Mouse (Mus musculus): Measurements from ENCODE around the gene Afap1. TPM values are rescaled to one million over a fixed set of nuclear protein-coding genes. Genes with fewer than 3 reads are reported as not detected.

The Afap1 gene
- polyA plus RNA-seq, 1 experiment: 14.1 TPM

DNA sequence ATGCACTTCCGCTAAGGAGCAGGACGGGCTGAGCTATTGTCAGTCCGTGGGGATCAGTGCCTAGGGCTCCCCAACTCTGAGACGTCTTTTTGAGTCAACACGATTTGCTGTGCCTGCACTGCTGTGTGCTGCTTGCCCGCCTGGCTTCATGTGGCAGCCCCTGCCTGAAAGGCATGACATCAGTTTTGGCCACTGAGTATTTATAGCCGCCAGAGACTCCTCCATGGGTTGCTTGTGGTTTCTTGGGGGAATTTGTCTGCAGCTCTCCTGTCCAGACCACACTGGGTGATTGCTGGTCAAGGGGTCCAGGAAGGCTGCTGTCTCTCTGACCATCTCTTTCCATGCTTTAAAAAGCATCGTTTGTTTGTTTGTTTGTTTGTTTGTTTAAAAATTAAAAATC, 12.2 kb downstream of the Afap1 start:
- TF ChIP-seq CTCF (IDR thresholded peaks at IDR 0.05; ENCODE audit: extremely low read depth, insufficient read depth, low read length) (no peak), POLR2A (IDR thresholded peaks at IDR 0.05; ENCODE audit: extremely low read depth, insufficient read depth, low read length) (no peak)
- peaks cover 7% of the 10 kb centered on the region for H3K4me1 ChIP-seq (ENCODE audit: control insufficient read depth, insufficient read depth, low read length)
- no peak overlapping the region for H3K27ac ChIP-seq (ENCODE audit: insufficient read depth, low read length)
- no peak overlapping the region for H3K4me3 ChIP-seq (ENCODE audit: insufficient read depth, low read length)

DNA sequence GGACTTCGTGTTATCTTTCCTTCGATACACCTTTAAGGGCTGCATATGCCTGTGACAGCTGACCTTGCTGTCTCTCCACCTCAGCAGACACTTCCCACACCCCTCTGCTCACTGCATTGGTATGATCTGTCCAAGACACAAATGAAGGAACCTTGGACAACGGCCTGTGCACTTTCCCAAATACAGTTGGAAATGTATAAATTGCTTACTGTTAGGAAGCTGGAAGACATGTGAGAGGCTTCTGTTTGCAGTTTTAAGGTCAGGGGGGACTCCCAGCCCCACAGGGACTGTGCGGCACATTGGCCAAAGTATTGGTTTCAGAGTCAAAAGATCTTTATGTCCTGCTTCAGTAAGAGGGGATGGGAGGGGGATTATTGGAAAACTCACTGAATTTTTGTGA, 14.0 kb downstream of the Afap1 start:
- no peak for TF ChIP-seq CTCF (IDR thresholded peaks at IDR 0.05; ENCODE audit: extremely low read depth, insufficient read depth, low read length)
- TF ChIP-seq POLR2A (IDR thresholded peaks at IDR 0.05; ENCODE audit: extremely low read depth, insufficient read depth, low read length): no peak
- no peak overlapping the region for H3K4me3 ChIP-seq (ENCODE audit: insufficient read depth, low read length)
- peaks cover 7% of the 10 kb centered on the region for H3K4me1 ChIP-seq (ENCODE audit: control insufficient read depth, insufficient read depth, low read length)
- H3K27ac ChIP-seq (ENCODE audit: insufficient read depth, low read length): no peak overlapping the region

DNA sequence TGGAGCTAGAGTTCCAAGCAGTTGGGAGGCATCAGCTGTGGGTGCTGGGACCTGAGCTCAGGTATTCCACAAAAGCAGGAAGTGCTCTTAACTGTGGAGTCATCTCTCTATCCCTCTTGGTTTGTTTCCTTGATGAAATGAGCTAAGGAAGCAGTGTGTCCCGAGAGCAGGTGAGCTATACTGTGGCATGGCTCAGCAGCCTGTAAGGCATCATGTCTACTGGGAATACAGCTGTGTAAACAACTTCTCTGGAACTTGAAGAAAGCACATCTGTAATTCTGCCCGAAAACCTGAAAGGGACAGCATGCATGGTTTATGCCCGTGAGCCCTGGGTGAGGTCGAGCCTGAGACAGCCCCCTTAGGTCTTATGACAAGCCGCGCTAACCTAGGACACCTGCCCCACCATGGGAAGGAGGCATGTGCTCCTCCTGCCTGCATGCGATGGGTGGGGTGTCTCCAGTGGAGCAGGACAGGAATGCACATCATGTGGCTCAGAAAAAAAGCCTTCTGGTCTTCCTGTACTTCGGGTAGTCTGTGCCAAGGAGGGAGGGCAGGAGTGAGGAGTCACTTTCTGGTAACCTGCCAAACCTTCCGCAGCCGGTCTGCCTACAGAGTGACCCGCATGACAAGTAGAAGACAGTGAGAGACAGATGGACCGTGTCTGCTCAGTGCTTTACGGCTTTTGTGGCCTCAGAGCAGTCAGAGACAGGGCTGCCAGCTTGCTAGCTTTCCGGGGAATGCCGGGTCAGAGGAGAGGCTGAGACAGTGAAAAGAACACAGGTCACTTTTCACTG, 14.7 kb downstream of the Afap1 start:
- H3K27ac ChIP-seq (ENCODE audit: insufficient read depth, low read length): no peak overlapping the region
- H3K4me3 ChIP-seq (ENCODE audit: insufficient read depth, low read length): no peak overlapping the region
- no peak for TF ChIP-seq POLR2A (IDR thresholded peaks at IDR 0.05; ENCODE audit: extremely low read depth, insufficient read depth, low read length)
- TF ChIP-seq CTCF (IDR thresholded peaks at IDR 0.05; ENCODE audit: extremely low read depth, insufficient read depth, low read length): no peak
- peaks cover 7% of the 10 kb centered on the region for H3K4me1 ChIP-seq (ENCODE audit: control insufficient read depth, insufficient read depth, low read length)

DNA sequence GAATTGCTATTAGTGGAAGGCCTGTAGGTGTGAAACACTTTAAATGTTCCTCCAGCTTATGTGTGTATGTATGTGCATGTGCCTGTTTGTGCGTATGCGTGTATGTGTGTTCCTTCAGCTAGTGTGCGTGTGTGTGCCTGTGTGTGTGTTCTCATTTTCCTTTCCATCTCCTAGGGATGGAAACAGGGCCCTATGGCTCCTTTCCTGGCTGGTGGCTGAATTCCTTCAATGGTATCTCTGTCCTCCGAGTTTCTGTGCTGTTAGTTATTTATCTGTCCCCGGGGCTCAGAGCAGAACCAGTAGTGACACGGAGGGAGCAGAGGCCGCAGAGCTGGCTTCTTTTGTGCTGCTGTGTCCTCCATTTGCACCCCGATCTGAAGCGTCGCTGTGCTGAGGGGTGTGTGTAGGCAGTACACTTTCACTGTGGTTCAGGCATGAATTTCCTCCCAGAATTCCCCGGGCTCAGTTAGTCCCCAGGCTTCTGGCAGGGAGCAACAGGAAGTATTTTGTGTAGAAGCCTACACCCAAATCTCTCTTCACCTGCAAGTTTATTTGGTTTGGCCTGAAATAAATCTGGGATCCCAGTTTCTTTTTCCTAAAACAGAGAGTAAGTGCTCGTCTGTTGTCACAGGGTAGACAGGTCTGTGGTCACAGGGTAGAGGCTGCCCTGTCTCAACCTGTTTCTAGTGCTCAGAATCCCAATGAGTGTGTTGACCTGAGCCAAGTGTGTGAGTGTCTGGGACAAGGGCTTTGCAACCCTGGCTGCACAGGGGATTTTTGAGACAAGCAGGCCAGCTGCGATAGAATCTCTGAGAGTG, 15.7 kb downstream of the Afap1 start:
- H3K4me1 ChIP-seq (ENCODE audit: control insufficient read depth, insufficient read depth, low read length): peaks cover 7% of the 10 kb centered on the region
- H3K27ac ChIP-seq (ENCODE audit: insufficient read depth, low read length): 0 out of 2 replicates have a peak overlapping the region, but pooled peaks have one; percentile 24
- H3K4me3 ChIP-seq (ENCODE audit: insufficient read depth, low read length): no peak overlapping the region
- TF ChIP-seq CTCF (IDR thresholded peaks at IDR 0.05; ENCODE audit: extremely low read depth, insufficient read depth, low read length) (no peak), POLR2A (IDR thresholded peaks at IDR 0.05; ENCODE audit: extremely low read depth, insufficient read depth, low read length) (no peak)

DNA sequence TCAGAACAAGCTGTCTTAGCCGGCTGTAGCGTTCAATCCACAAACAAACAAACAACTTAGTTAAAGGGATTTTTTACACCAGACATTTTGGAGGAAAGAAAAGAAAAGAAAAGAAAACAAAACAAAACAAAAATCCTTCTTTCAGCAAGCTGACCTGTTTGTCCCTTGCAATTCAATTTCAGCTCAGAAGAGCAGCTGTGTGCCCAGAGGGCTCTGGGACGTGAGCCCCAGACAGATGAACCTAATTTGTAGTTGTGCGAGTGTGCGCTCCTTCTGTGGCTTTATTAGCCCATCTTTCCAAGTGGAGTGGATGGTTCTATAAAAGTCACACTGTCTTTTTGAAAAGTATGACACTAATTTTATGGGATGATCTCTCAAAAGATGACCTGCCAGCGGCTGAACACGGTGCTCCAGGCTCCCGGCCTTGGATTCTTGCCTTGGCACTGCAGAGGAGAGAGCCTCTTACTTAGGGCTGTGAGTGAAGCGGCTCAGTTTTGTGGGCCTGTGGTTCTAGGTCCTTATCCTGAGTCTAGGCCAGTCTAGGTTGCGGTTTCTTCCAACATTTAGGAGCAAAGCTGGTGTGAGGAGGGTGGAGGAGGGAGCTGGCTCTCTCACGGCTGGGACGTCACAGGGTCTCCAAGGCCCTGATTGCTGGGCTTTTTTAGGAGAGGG, 22.6 kb downstream of the Afap1 start:
- H3K27ac ChIP-seq (ENCODE audit: insufficient read depth, low read length): no peak overlapping the region
- TF ChIP-seq POLR2A (IDR thresholded peaks at IDR 0.05; ENCODE audit: extremely low read depth, insufficient read depth, low read length): no peak

DNA sequence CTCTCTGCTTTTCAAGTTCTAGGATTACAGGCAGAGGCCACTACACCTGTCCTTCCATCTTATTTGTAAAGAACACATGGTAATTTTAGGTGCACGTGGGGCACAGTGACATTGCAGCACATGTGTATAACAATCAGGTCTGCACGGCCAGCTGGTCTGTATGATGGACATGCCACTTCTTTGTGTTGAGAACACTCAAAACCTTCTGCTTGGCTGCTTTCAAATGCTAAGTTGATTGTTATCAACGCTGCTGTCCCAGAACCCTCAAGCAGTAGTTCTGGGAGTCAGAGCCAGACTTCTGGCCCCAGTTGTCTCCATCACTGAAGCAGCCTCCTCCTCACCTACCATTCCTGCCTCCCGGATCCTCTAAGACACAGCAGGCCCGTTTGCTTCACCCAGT, 23.5 kb downstream of the Afap1 start:
- H3K27ac ChIP-seq (ENCODE audit: insufficient read depth, low read length): no peak overlapping the region
- H3K4me3 ChIP-seq (ENCODE audit: insufficient read depth, low read length): no peak overlapping the region
- TF ChIP-seq POLR2A (IDR thresholded peaks at IDR 0.05; ENCODE audit: extremely low read depth, insufficient read depth, low read length): no peak
- TF ChIP-seq CTCF (IDR thresholded peaks at IDR 0.05; ENCODE audit: extremely low read depth, insufficient read depth, low read length): no peak
- H3K4me1 ChIP-seq (ENCODE audit: control insufficient read depth, insufficient read depth, low read length): peaks cover 3% of the 10 kb centered on the region

More for the DNA sequence above, 22.6 kb downstream of the Afap1 start:
- Histone ChIP-seq H3K4me1 (ENCODE audit: control insufficient read depth, insufficient read depth, low read length) (peaks cover 3% of the 10 kb centered on the region), H3K4me3 (ENCODE audit: insufficient read depth, low read length) (no peak overlapping the region)

DNA sequence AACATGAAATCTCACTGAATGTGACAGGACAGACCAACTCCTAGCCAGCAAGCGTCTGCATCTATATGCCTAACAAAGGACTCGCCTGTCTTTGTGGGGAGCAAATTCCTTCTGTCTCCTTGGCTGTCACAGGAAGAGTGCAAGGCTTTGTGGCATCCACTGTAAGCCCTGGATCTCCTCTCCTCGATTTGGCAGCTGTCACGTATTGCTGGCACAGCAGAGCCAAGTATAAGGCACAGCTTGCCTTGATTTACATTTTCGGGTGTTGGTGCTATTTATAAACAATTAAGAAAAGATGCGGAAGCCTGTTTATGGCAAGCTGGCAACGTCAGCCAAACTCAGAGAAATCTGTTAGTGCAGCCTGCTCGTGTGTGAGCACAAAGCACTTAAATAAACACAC, 25.3 kb downstream of the Afap1 start:
- Histone ChIP-seq H3K4me3 (ENCODE audit: insufficient read depth, low read length) (no peak overlapping the region), H3K4me1 (ENCODE audit: control insufficient read depth, insufficient read depth, low read length) (peaks cover 3% of the 10 kb centered on the region), H3K27ac (ENCODE audit: insufficient read depth, low read length) (no peak overlapping the region)
- TF ChIP-seq CTCF (IDR thresholded peaks at IDR 0.05; ENCODE audit: extremely low read depth, insufficient read depth, low read length) (no peak), POLR2A (IDR thresholded peaks at IDR 0.05; ENCODE audit: extremely low read depth, insufficient read depth, low read length) (no peak)

DNA sequence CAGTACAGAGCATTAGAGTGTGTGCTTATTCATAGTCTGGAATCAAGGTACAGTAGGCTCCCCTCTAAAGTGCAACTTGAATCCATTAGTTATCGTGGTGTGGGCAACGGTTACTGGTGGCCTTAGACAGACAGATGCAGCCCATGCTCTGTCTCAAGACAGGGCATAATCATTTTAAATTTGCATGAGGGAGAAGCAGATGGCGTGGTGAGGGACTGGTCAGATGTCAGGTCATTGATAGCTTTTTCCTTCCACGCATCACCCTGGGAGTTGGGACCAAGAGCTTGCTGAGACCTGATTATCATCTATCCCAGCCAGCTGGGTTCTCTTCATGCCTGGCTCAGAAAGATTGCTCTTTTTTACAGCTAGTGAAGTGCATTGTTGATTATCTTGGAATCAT, 27.0 kb downstream of the Afap1 start:
- Histone ChIP-seq H3K27ac (ENCODE audit: insufficient read depth, low read length) (no peak overlapping the region), H3K4me3 (ENCODE audit: insufficient read depth, low read length) (no peak overlapping the region), H3K4me1 (ENCODE audit: control insufficient read depth, insufficient read depth, low read length) (peaks cover 3% of the 10 kb centered on the region)
- TF ChIP-seq POLR2A (IDR thresholded peaks at IDR 0.05; ENCODE audit: extremely low read depth, insufficient read depth, low read length) (no peak), CTCF (IDR thresholded peaks at IDR 0.05; ENCODE audit: extremely low read depth, insufficient read depth, low read length) (no peak)

DNA sequence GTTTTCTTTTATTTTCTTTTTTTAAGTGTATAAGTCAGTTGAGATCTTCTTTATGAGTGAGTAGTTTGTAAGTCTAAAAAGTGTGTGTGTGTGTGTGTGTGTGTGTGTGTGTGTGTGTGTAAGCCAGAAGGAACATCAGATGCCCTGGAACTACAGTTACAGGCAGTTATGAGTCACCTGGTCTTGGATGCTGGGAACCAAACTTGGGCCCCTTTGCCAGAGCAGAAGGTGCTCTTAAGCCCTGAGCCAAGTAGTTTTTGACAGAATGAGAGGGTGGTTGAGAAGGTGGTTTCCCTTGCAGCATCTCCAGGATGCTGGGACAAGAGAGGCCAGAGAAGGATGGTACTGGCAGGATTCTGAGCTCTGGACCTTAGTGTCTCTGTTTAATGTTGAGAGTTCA, 27.4 kb downstream of the Afap1 start:
- TF ChIP-seq CTCF (IDR thresholded peaks at IDR 0.05; ENCODE audit: extremely low read depth, insufficient read depth, low read length): no peak
- no peak for TF ChIP-seq POLR2A (IDR thresholded peaks at IDR 0.05; ENCODE audit: extremely low read depth, insufficient read depth, low read length)
- peaks cover 3% of the 10 kb centered on the region for H3K4me1 ChIP-seq (ENCODE audit: control insufficient read depth, insufficient read depth, low read length)
- no peak overlapping the region for H3K27ac ChIP-seq (ENCODE audit: insufficient read depth, low read length)
- H3K4me3 ChIP-seq (ENCODE audit: insufficient read depth, low read length): no peak overlapping the region
